Mouse (Mus musculus) liver, postnatal 0 days (tissue): ENCODE measurements around the gene Cfap97.

ENCODE experiments used
- CTCF ChIP-seq: sonication (generic); IDR thresholded peaks from 2 replicates; pipeline ENCODE4 v1.5.1; 2016; ENCODE audit warnings: antibody characterized with exemption, low read depth
- EP300 ChIP-seq: IDR thresholded peaks from 2 replicates; pipeline ENCODE4 v1.6.1; 2016; ENCODE audit warnings: antibody characterized with exemption, low read depth, mild to moderate bottlenecking

DNA sequence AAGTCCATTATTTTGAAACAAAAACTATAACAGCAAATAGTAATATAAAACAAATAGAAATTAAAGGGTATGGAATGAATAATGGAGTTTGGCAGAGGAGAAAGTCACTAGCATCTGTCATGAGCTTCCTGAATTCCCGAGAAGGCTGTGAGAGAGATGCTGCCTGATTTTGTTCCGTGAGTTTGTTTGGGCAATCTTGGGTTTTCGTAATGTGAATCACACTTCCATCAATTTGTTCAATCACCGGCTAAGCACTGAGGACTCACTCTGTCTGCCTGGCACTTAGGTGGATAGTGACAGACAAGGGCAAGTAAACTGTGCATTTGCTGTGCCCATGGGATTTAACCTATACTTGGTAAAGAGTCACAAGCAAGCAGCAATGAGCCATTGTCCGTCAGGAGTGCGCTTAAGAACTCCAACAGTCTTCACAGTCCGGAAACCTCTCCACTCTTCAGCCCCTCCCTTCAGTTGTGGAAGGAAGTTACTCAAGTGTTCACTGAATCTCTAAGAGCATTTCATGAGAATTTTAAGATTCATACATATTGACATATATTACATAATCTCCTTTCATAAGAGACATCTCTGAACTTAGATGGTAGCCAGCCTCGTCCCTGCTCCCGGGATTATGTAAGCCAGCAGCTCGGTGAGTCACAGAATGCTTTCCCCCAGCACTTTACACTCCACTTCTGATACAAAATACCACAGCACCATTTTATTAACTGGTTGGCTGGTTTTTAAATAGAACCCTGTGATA lies 13.6 kb upstream of the Cfap97 start:
- no peak for TF ChIP-seq EP300
- no peak for TF ChIP-seq CTCF
